Mouse (Mus musculus): Measurements from ENCODE around the gene AI597479.

- TF ChIP-seq GATA1 (IDR thresholded peaks at IDR 0.05; ENCODE audit: borderline replicate concordance, low read length) = no peak
- no peak for TF ChIP-seq FLI1 (IDR thresholded peaks at IDR 0.05; ENCODE audit: low read length)
These were observed 65.2 kb downstream of the AI597479 start for GRCm38 (mm10) chr1:43163467-43164418.
